Mouse (Mus musculus): Measurements from ENCODE around the gene Adamts18. TPM values are rescaled to one million over a fixed set of nuclear protein-coding genes. Genes with fewer than 3 reads are reported as not detected.

The Adamts18 gene
- polyA plus RNA-seq, 1 experiment from 2014 or later = 3.5 TPM

DNA sequence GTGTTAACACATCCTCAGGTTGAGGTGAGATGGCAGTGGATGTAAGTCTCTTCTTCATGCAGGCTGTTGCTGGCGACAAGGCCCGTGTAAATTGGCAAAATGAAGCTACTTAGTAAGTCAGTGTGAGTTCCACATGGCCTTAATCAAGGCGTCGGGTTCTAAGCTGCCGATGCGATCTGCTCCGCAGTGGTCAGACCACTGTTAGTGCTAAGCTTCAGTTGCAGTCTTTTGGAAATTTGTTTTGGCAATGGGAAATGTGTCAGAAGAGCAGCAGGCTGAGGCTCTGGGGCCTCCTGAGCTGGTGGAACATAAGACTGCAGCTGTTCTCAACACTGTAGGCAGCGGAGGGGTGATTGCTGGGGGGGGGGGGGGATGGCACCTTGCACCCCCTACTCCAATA, 182.6 kb downstream of the Adamts18 start:
- Histone ChIP-seq H3K4me2 (replicated peaks; ENCODE audit: low read depth, low read length) (no peak overlapping the region), H3K4me3 (ENCODE audit: low read length) (no peak overlapping the region), H3K36me3 (ENCODE audit: control insufficient read depth, insufficient read depth, low read length) (no peaks in the 10 kb centered on the region), H3K9me3 (ENCODE audit: control insufficient read depth, low read length) (no peaks in the 10 kb centered on the region), H3K4me1 (ENCODE audit: control insufficient read depth, insufficient read depth, low read length) (peaks cover 4% of the 10 kb centered on the region; the same call in 1 of the 2 replicates), H3K27me3 (ENCODE audit: control insufficient read depth, insufficient read depth, low read length) (no peaks in the 10 kb centered on the region), H3K27ac (ENCODE audit: low read depth, low read length) (no peak overlapping the region), H3K9ac (ENCODE audit: low read depth, low read length) (no peak overlapping the region)
- ATAC-seq (ENCODE audit: low FRiP score, low TSS enrichment) = no peak
- WGBS = 66% methylated on average over 8 of the region's 8 CpGs

DNA sequence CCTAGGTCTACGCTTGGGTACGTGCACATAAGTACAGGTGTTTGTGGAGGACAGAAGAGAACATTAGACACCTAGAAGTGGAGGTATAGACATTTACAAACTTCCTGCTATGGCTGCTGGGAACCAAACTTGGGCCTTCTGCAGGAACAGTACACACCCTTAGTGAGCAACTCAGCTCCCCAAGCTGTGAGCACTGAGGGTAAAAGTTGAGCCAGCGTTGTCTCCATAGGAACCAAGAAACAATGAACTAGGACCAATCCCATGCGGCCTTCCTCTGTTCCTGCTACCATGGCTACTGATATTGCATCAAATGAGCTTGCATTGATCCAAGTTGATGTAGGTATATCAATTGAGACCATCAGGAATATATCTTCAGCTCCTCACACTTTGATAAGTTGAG, 183.5 kb downstream of the Adamts18 start:
- H3K36me3 ChIP-seq (ENCODE audit: control insufficient read depth, insufficient read depth, low read length) = no peaks in the 10 kb centered on the region
- no peak for ATAC-seq (ENCODE audit: low FRiP score, low TSS enrichment)
- H3K4me1 ChIP-seq (ENCODE audit: control insufficient read depth, insufficient read depth, low read length) = peaks cover 4% of the 10 kb centered on the region; the same call in 1 of the 2 replicates
- WGBS = 67% methylated on average over 4 of the region's 4 CpGs
- H3K9me3 ChIP-seq (ENCODE audit: control insufficient read depth, low read length) = no peaks in the 10 kb centered on the region
- H3K4me3 ChIP-seq (ENCODE audit: low read length) = no peak overlapping the region
- no peak overlapping the region for H3K4me2 ChIP-seq (replicated peaks; ENCODE audit: low read depth, low read length)
- H3K27ac ChIP-seq (ENCODE audit: low read depth, low read length) = no peak overlapping the region
- H3K27me3 ChIP-seq (ENCODE audit: control insufficient read depth, insufficient read depth, low read length) = no peaks in the 10 kb centered on the region
- no peak overlapping the region for H3K9ac ChIP-seq (ENCODE audit: low read depth, low read length)

- no peak overlapping the region for H3K4me2 ChIP-seq (replicated peaks; ENCODE audit: low read depth, low read length)
- 7% methylated on average over 2 of the region's 2 CpGs for WGBS
- H3K9me3 ChIP-seq (ENCODE audit: control insufficient read depth, low read length) = no peaks in the 10 kb centered on the region
- peaks cover 4% of the 10 kb centered on the region; the same call in 1 of the 2 replicates for H3K4me1 ChIP-seq (ENCODE audit: control insufficient read depth, insufficient read depth, low read length)
- ATAC-seq (ENCODE audit: low FRiP score, low TSS enrichment) = peak; percentile 74
- no peaks in the 10 kb centered on the region for H3K36me3 ChIP-seq (ENCODE audit: control insufficient read depth, insufficient read depth, low read length)
- no peaks in the 10 kb centered on the region for H3K27me3 ChIP-seq (ENCODE audit: control insufficient read depth, insufficient read depth, low read length)
- no peak overlapping the region for H3K27ac ChIP-seq (ENCODE audit: low read depth, low read length)
- no peak overlapping the region for H3K4me3 ChIP-seq (ENCODE audit: low read length)
- no peak overlapping the region for H3K9ac ChIP-seq (ENCODE audit: low read depth, low read length)
These were observed 184.0 kb downstream of the Adamts18 start for GRCm38 (mm10) chr8:113664544-113664943.

GRCm38 (mm10) chr8:113660128-113660527, 188.4 kb downstream of the Adamts18 start:
- 84% methylated on average over 1 of the region's 1 CpGs for WGBS
- Histone ChIP-seq H3K27me3 (ENCODE audit: control insufficient read depth, insufficient read depth, low read length) (no peaks in the 10 kb centered on the region), H3K4me1 (ENCODE audit: control insufficient read depth, insufficient read depth, low read length) (no peaks in the 10 kb centered on the region), H3K4me2 (replicated peaks; ENCODE audit: low read depth, low read length) (no peak overlapping the region), H3K9me3 (ENCODE audit: control insufficient read depth, low read length) (no peaks in the 10 kb centered on the region), H3K4me3 (ENCODE audit: low read length) (no peak overlapping the region), H3K27ac (ENCODE audit: low read depth, low read length) (no peak overlapping the region), H3K36me3 (ENCODE audit: control insufficient read depth, insufficient read depth, low read length) (no peaks in the 10 kb centered on the region), H3K9ac (ENCODE audit: low read depth, low read length) (no peak overlapping the region)
- ATAC-seq (ENCODE audit: low FRiP score, low TSS enrichment) = no peak

DNA sequence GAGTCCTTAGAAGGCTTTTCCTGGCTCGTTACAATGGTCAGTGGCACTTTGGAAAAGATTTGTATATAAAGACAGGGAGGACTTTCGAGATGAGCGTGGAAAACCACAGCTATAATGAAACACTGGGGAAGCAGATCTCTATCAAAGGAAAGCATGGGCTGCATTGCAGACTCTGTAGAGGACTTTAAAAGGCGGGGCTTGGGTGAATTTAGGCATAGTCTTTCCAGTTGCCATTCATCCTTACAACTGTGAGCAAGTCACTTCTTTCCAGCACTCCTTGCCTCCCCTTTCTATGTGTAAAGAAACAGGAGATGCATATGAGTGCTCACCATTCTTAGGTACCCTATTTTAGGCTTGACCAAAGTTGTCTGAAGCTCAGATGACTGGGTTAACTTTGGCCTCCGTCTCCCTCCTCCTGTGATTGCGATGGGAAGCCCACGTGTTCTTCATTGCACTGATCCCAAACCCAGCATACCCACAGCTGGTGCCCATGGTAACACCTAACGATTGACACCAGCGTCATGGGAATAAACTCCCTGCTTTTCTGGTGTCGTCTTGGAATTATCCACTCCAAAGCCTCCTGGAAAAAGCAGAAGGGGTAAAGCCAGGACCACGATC, 191.7 kb downstream of the Adamts18 start:
- H3K4me3 ChIP-seq (ENCODE audit: low read length) = no peak overlapping the region
- no peaks in the 10 kb centered on the region for H3K27me3 ChIP-seq (ENCODE audit: control insufficient read depth, insufficient read depth, low read length)
- no peak for ATAC-seq (ENCODE audit: low FRiP score, low TSS enrichment)
- no peak overlapping the region for H3K4me2 ChIP-seq (replicated peaks; ENCODE audit: low read depth, low read length)
- H3K9ac ChIP-seq (ENCODE audit: low read depth, low read length) = no peak overlapping the region
- H3K9me3 ChIP-seq (ENCODE audit: control insufficient read depth, low read length) = no peaks in the 10 kb centered on the region
- no peaks in the 10 kb centered on the region for H3K4me1 ChIP-seq (ENCODE audit: control insufficient read depth, insufficient read depth, low read length)
- H3K36me3 ChIP-seq (ENCODE audit: control insufficient read depth, insufficient read depth, low read length) = no peaks in the 10 kb centered on the region
- H3K27ac ChIP-seq (ENCODE audit: low read depth, low read length) = no peak overlapping the region
- WGBS = 86% methylated on average over 11 of the region's 11 CpGs

DNA sequence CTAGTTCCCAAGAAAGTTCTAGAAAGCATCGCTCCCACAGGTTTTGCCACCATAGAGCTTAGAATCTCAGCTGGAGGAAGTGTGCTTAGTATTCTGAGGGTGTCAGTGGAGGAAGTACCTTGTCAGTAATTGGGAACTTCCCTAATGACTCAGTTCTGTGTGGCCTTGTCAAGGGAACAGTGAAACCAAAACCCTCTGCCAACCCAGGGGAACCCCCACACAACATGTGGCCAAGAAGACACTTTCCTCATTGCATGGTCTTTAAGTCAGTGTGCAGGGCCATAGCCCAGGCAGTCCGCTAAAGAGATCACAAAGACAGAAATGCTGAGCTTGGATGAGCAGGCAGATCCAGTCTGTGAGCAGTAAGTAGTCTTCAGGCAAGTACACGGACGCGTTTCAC, 192.4 kb downstream of the Adamts18 start:
- ATAC-seq (ENCODE audit: low FRiP score, low TSS enrichment) = no peak
- Histone ChIP-seq H3K36me3 (ENCODE audit: control insufficient read depth, insufficient read depth, low read length) (no peaks in the 10 kb centered on the region), H3K9ac (ENCODE audit: low read depth, low read length) (no peak overlapping the region), H3K27me3 (ENCODE audit: control insufficient read depth, insufficient read depth, low read length) (no peaks in the 10 kb centered on the region), H3K4me1 (ENCODE audit: control insufficient read depth, insufficient read depth, low read length) (no peaks in the 10 kb centered on the region), H3K9me3 (ENCODE audit: control insufficient read depth, low read length) (no peaks in the 10 kb centered on the region), H3K4me3 (ENCODE audit: low read length) (no peak overlapping the region), H3K4me2 (replicated peaks; ENCODE audit: low read depth, low read length) (no peak overlapping the region), H3K27ac (ENCODE audit: low read depth, low read length) (no peak overlapping the region)
- WGBS = 87% methylated on average over 5 of the region's 5 CpGs

GRCm38 (mm10) chr8:113653151-113653550, 195.4 kb downstream of the Adamts18 start:
- Histone ChIP-seq H3K27me3 (ENCODE audit: control insufficient read depth, insufficient read depth, low read length) (no peaks in the 10 kb centered on the region), H3K27ac (ENCODE audit: low read depth, low read length) (no peak overlapping the region), H3K4me2 (replicated peaks; ENCODE audit: low read depth, low read length) (no peak overlapping the region), H3K9ac (ENCODE audit: low read depth, low read length) (no peak overlapping the region), H3K9me3 (ENCODE audit: control insufficient read depth, low read length) (no peaks in the 10 kb centered on the region), H3K36me3 (ENCODE audit: control insufficient read depth, insufficient read depth, low read length) (no peaks in the 10 kb centered on the region), H3K4me1 (ENCODE audit: control insufficient read depth, insufficient read depth, low read length) (no peaks in the 10 kb centered on the region), H3K4me3 (ENCODE audit: low read length) (no peak overlapping the region)
- WGBS = 57% methylated on average over 4 of the region's 4 CpGs
- ATAC-seq (ENCODE audit: low FRiP score, low TSS enrichment) = no peak

DNA sequence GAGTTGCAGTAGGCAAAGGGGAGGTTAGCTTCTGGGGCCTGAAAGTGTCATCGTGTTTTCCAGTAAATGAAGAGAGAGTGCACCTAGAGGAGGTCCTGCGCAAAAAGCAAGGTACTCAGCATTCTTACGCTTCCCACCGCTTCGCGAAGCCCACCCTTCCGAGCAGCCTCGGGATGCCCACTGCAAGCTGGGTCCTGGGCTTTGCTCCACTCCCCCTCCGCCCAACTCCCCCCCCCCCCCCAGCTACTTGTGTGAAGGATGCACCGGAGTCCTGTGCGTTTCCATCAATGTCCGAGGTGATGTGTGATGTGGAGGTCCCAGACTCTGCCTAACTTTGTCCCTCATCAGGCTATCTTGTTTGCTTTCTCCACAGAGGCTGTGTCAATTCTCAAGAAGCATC, 196.1 kb downstream of the Adamts18 start:
- Histone ChIP-seq H3K4me2 (replicated peaks; ENCODE audit: low read depth, low read length) (no peak overlapping the region), H3K27me3 (ENCODE audit: control insufficient read depth, insufficient read depth, low read length) (no peaks in the 10 kb centered on the region), H3K9me3 (ENCODE audit: control insufficient read depth, low read length) (no peaks in the 10 kb centered on the region), H3K4me3 (ENCODE audit: low read length) (no peak overlapping the region), H3K36me3 (ENCODE audit: control insufficient read depth, insufficient read depth, low read length) (no peaks in the 10 kb centered on the region), H3K4me1 (ENCODE audit: control insufficient read depth, insufficient read depth, low read length) (no peaks in the 10 kb centered on the region), H3K27ac (ENCODE audit: low read depth, low read length) (no peak overlapping the region), H3K9ac (ENCODE audit: low read depth, low read length) (no peak overlapping the region)
- WGBS = 87% methylated on average over 11 of the region's 12 CpGs
- no peak for ATAC-seq (ENCODE audit: low FRiP score, low TSS enrichment)

All from kidney, embryonic 14.5 days (tissue).